Mouse (Mus musculus) CD4-positive, CD25-positive, alpha-beta regulatory T cell, adult 2 months (primary cell): ENCODE measurements around the gene Fam124a.
"Not testable (repeated sequence)": the region's sequence is repeated elsewhere in the genome, so short reads cannot be mapped to it uniquely, and the experiment has no call there.

Experiments used
- DNase-seq: peaks from one replicate; pipeline ENCODE4 v3.0.0-alpha.2; 2012; ENCODE audit warnings: low read depth, low spot score

Gene Fam124a

GRCm38 (mm10) chr14:62555309-62555829, at the start of gene Fam124a:
Fam124a (plus strand) TSS chr14:62555737.
- DNase-seq: peak; percentile 57

- no peak for DNase-seq
Measured at GRCm38 (mm10) chr14:62506261-62506660, 49.3 kb upstream of the Fam124a start.

GRCm38 (mm10) chr14:62509350-62509749, 46.2 kb upstream of the Fam124a start:
- DNase-seq: no peak

- DNase-seq: no peak
Measured at GRCm38 (mm10) chr14:62512845-62513244, 42.7 kb upstream of the Fam124a start.

GRCm38 (mm10) chr14:62530951-62531350, 24.6 kb upstream of the Fam124a start:
- no peak for DNase-seq

GRCm38 (mm10) chr14:62536127-62536526, 19.4 kb upstream of the Fam124a start:
- DNase-seq: no peak

GRCm38 (mm10) chr14:62536988-62537387, 18.5 kb upstream of the Fam124a start:
- no peak for DNase-seq

- DNase-seq: no peak
Measured at GRCm38 (mm10) chr14:62539834-62540233, 15.7 kb upstream of the Fam124a start.

GRCm38 (mm10) chr14:62541751-62542150, 13.8 kb upstream of the Fam124a start:
- no peak for DNase-seq

GRCm38 (mm10) chr14:62546296-62546695, 9.2 kb upstream of the Fam124a start:
- no peak for DNase-seq

- DNase-seq: no peak
Measured at GRCm38 (mm10) chr14:62546746-62547145, 8.8 kb upstream of the Fam124a start.

GRCm38 (mm10) chr14:62550121-62550520, 5.4 kb upstream of the Fam124a start:
- no peak for DNase-seq

GRCm38 (mm10) chr14:62552771-62553170, 2.8 kb upstream of the Fam124a start:
- no peak for DNase-seq

GRCm38 (mm10) chr14:62553786-62554185, 1.8 kb upstream of the Fam124a start:
- no peak for DNase-seq

- no peak for DNase-seq
Measured at GRCm38 (mm10) chr14:62555840-62556810, 588 bp downstream of the Fam124a start.

- no peak for DNase-seq
Measured at GRCm38 (mm10) chr14:62557111-62557510, 1.6 kb downstream of the Fam124a start.

- DNase-seq: no peak
Measured at GRCm38 (mm10) chr14:62561875-62562748, 6.6 kb downstream of the Fam124a start.

- DNase-seq: no peak
Measured at GRCm38 (mm10) chr14:62563679-62564078, 8.1 kb downstream of the Fam124a start.

- not testable (repeated sequence) for DNase-seq
Measured at GRCm38 (mm10) chr14:62566821-62567220, 11.3 kb downstream of the Fam124a start, which contains the start of gene Gm4131. Gm4131 (minus strand) TSS chr14:62566921.

GRCm38 (mm10) chr14:62569463-62569862, 13.9 kb downstream of the Fam124a start:
- no peak for DNase-seq

- DNase-seq: no peak
Measured at GRCm38 (mm10) chr14:62570299-62570698, 14.8 kb downstream of the Fam124a start.

GRCm38 (mm10) chr14:62573454-62573853, 17.9 kb downstream of the Fam124a start:
- DNase-seq: no peak
